Mouse (Mus musculus) C2C12 (cell line): ENCODE data around the gene Slc38a8.

Source experiments
- CTCF ChIP-seq: IDR thresholded peaks from one replicate; pipeline ENCODE4 v1.5.1; 2011; ENCODE audit not compliant: control insufficient read depth, insufficient read depth, insufficient read length
- FOSL1 ChIP-seq: IDR thresholded peaks from one replicate; pipeline ENCODE4 v1.8.0; 2011; ENCODE audit warnings: mild to moderate bottlenecking, low read length; ENCODE audit not compliant: poor library complexity, insufficient read depth, severe bottlenecking
- MAX ChIP-seq: IDR thresholded peaks from one replicate; pipeline ENCODE4 v1.6.1; 2011; ENCODE audit warnings: mild to moderate bottlenecking, control low read depth
- MYOD1 ChIP-seq: IDR thresholded peaks from one replicate; pipeline ENCODE4 v1.6.1; 2011; ENCODE audit warnings: low read depth; ENCODE audit not compliant: control insufficient read depth, insufficient read length
- MYOG ChIP-seq: IDR thresholded peaks from one replicate; pipeline ENCODE4 v1.6.1; 2011; ENCODE audit not compliant: control insufficient read depth, insufficient read length; ENCODE audit errors: extremely low read depth
- USF1 ChIP-seq: IDR thresholded peaks from one replicate; pipeline ENCODE4 v1.6.1; 2011; ENCODE audit warnings: low read depth, mild to moderate bottlenecking, control low read depth, moderate library complexity

- TF ChIP-seq CTCF: no peak
- TF ChIP-seq MAX: no peak
- no peak for TF ChIP-seq MYOG
- no peak for TF ChIP-seq FOSL1
- no peak for TF ChIP-seq USF1
- no peak for TF ChIP-seq MYOD1
Observed at GRCm38 (mm10) chr8:119547019-119547691, 45.7 kb upstream of the Slc38a8 start.
